Mouse (Mus musculus): Measurements from ENCODE around the gene Atp2b2. TPM values are rescaled to one million over a fixed set of nuclear protein-coding genes. Genes with fewer than 3 reads are reported as not detected.

The Atp2b2 gene
- polyA plus RNA-seq, 1 experiment = not detected

DNA sequence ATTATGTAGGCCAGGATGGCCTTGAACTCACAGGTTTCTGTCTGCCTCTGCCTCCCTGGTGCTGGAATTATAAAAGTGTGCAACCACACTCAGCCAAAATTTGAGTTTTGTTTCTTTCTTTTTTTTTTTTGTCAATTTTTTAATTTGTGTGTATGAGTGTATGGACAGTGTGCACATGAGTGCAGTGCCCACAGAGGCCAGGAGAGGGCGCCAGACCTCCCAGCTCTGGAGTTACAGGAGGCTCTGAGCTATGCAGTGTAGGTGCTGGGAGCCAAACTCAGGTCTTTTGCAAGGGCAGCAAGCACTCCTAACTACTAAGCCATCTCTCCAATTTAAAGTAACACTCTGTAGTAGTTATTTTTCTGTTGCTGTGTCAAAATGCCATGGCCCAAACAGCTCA is 52.4 kb downstream of the Atp2b2 start:
- H3K27ac ChIP-seq (ENCODE audit: insufficient read depth, low read depth, low read length) = no peak overlapping the region
- H3K4me1 ChIP-seq (ENCODE audit: control insufficient read depth, insufficient read depth, low read length) = no peaks in the 10 kb centered on the region
- TF ChIP-seq POLR2A (IDR thresholded peaks at IDR 0.05; ENCODE audit: borderline replicate concordance, low read depth, low read length) = no peak
- TF ChIP-seq CTCF (IDR thresholded peaks at IDR 0.05; ENCODE audit: low read depth, low read length) = no peak
- H3K4me3 ChIP-seq (ENCODE audit: insufficient read depth, low read length) = no peak overlapping the region

DNA sequence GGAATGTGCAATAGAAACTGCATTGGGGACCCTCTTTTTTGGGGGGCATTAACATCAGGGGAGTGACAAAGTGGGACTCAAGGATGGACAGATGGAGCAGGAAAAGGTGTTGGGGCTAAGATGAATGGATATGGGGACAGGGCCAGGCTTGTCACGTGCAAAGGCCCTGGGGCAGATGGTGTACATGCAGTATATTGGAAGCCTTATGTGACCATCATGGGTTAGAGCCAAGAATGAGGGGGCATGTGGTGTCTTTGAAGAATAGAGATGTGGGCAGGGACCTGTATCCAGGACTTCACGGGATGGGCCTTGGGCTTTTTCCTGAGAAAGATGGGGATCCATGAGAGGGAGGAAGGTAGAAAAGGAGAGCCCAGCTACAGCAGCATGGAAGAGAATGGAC is 53.9 kb downstream of the Atp2b2 start:
- H3K4me1 ChIP-seq (ENCODE audit: control insufficient read depth, insufficient read depth, low read length) = no peaks in the 10 kb centered on the region
- no peak overlapping the region for H3K27ac ChIP-seq (ENCODE audit: insufficient read depth, low read depth, low read length)
- H3K4me3 ChIP-seq (ENCODE audit: insufficient read depth, low read length) = no peak overlapping the region
- TF ChIP-seq CTCF (IDR thresholded peaks at IDR 0.05; ENCODE audit: low read depth, low read length) (no peak), POLR2A (IDR thresholded peaks at IDR 0.05; ENCODE audit: borderline replicate concordance, low read depth, low read length) (no peak)

DNA sequence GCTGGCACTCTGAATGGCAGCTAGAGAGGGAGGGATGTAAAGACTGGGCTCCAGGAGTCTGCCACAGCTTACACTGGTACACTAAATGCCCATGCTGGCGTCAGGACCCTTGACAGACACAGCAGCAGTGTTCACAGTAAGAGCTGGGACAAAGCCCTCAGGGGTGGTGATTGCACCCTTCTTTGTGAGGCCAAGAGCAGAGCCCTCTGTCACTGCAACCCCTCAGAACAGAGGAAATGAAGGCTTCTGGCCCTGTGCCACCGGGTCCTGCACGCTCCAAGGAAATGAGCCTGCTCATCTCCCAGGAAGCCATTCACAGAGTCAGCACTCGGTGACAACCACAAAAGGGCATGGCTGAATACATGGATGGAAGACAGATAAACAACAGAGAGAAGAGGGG is 55.7 kb downstream of the Atp2b2 start:
- TF ChIP-seq POLR2A (IDR thresholded peaks at IDR 0.05; ENCODE audit: borderline replicate concordance, low read depth, low read length) = no peak
- TF ChIP-seq CTCF (IDR thresholded peaks at IDR 0.05; ENCODE audit: low read depth, low read length) = no peak
- Histone ChIP-seq H3K4me3 (ENCODE audit: insufficient read depth, low read length) (no peak overlapping the region), H3K4me1 (ENCODE audit: control insufficient read depth, insufficient read depth, low read length) (no peaks in the 10 kb centered on the region), H3K27ac (ENCODE audit: insufficient read depth, low read depth, low read length) (no peak overlapping the region)

DNA sequence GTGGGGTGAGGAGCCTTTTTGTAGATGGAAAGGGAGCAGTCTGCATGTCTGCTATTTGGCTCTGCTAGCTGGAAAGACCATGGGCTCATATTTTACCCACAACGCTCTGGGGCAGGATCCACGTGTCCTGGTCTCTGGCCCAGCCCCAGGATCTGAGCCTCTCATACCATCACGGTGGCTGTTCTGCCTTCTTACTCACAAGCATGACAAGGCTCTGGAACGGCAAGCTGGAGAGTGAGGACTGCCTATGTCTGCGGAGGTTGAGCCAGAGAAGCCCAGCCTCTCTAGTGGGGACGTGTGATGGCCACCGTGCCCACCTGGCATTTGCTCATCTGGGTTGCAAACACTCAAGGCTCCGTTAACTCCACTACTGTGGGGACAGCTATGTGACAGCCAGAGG is 63.7 kb downstream of the Atp2b2 start:
- Histone ChIP-seq H3K4me3 (ENCODE audit: insufficient read depth, low read length) (no peak overlapping the region), H3K4me1 (ENCODE audit: control insufficient read depth, insufficient read depth, low read length) (peaks cover 4% of the 10 kb centered on the region; the same call in 1 of the 2 replicates), H3K27ac (ENCODE audit: insufficient read depth, low read depth, low read length) (no peak overlapping the region)
- TF ChIP-seq CTCF (IDR thresholded peaks at IDR 0.05; ENCODE audit: low read depth, low read length) = no peak
- TF ChIP-seq POLR2A (IDR thresholded peaks at IDR 0.05; ENCODE audit: borderline replicate concordance, low read depth, low read length) = no peak

GRCm38 (mm10) chr6:113978091-113978650 is 64.2 kb downstream of the Atp2b2 start:
- H3K4me1 ChIP-seq (ENCODE audit: control insufficient read depth, insufficient read depth, low read length) = peaks cover 4% of the 10 kb centered on the region; the same call in 1 of the 2 replicates
- H3K4me3 ChIP-seq (ENCODE audit: insufficient read depth, low read length) = no peak overlapping the region
- TF ChIP-seq CTCF (IDR thresholded peaks at IDR 0.05; ENCODE audit: low read depth, low read length) (no peak), POLR2A (IDR thresholded peaks at IDR 0.05; ENCODE audit: borderline replicate concordance, low read depth, low read length) (no peak)
- H3K27ac ChIP-seq (ENCODE audit: insufficient read depth, low read depth, low read length) = no peak overlapping the region

DNA sequence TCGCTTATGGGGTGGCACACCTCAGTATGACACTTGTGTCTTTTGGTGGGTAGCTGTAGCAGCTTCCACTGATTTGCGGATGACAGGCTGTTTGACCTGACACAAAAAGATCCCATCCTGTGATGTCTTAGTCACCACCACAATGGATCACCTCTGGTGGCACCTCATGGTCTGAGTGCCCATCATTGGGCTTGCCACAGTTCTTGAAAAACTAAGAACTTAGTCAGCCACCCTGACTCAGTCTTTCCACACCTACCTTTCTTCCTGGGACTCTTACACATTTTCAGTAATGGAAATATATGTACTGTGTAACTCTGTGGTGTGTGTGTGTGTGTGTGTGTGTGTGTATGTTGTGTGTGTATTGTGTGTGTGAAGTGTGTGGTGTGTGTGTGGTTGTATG is 71.5 kb downstream of the Atp2b2 start:
- no peak overlapping the region for H3K4me3 ChIP-seq (ENCODE audit: insufficient read depth, low read length)
- no peak overlapping the region for H3K27ac ChIP-seq (ENCODE audit: insufficient read depth, low read depth, low read length)
- no peak for TF ChIP-seq CTCF (IDR thresholded peaks at IDR 0.05; ENCODE audit: low read depth, low read length)
- no peak for TF ChIP-seq POLR2A (IDR thresholded peaks at IDR 0.05; ENCODE audit: borderline replicate concordance, low read depth, low read length)
- no peaks in the 10 kb centered on the region for H3K4me1 ChIP-seq (ENCODE audit: control insufficient read depth, insufficient read depth, low read length)

GRCm38 (mm10) chr6:113970464-113970863 is 71.9 kb downstream of the Atp2b2 start:
- TF ChIP-seq CTCF (IDR thresholded peaks at IDR 0.05; ENCODE audit: low read depth, low read length) = no peak
- TF ChIP-seq POLR2A (IDR thresholded peaks at IDR 0.05; ENCODE audit: borderline replicate concordance, low read depth, low read length) = no peak
- Histone ChIP-seq H3K4me3 (ENCODE audit: insufficient read depth, low read length) (no peak overlapping the region), H3K27ac (ENCODE audit: insufficient read depth, low read depth, low read length) (no peak overlapping the region), H3K4me1 (ENCODE audit: control insufficient read depth, insufficient read depth, low read length) (no peaks in the 10 kb centered on the region)

DNA sequence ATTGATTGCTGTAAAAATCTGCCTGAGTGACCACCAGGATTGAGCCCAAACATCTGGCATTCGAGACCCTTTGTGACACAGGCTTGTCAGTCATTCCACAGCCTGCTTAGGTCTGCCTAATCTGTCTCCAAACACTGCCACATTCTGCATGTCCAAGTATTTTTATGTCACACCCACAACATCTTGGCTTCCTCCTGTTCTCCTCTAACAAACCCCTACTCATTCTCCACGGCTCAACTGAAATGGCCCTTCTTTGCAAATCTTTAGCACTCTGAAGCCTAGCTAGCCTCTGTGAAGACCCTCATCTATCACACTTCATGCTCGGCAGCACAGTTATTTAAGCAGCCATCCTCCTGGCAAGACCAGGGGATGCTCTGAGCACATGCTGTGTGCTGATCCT is 72.7 kb downstream of the Atp2b2 start:
- TF ChIP-seq CTCF (IDR thresholded peaks at IDR 0.05; ENCODE audit: low read depth, low read length) (no peak), POLR2A (IDR thresholded peaks at IDR 0.05; ENCODE audit: borderline replicate concordance, low read depth, low read length) (no peak)
- Histone ChIP-seq H3K4me1 (ENCODE audit: control insufficient read depth, insufficient read depth, low read length) (no peaks in the 10 kb centered on the region), H3K4me3 (ENCODE audit: insufficient read depth, low read length) (no peak overlapping the region), H3K27ac (ENCODE audit: insufficient read depth, low read depth, low read length) (no peak overlapping the region)

- H3K4me3 ChIP-seq (ENCODE audit: insufficient read depth, low read length) = no peak overlapping the region
- no peak overlapping the region for H3K27ac ChIP-seq (ENCODE audit: insufficient read depth, low read depth, low read length)
- TF ChIP-seq CTCF (IDR thresholded peaks at IDR 0.05; ENCODE audit: low read depth, low read length) (no peak), POLR2A (IDR thresholded peaks at IDR 0.05; ENCODE audit: borderline replicate concordance, low read depth, low read length) (no peak)
- H3K4me1 ChIP-seq (ENCODE audit: control insufficient read depth, insufficient read depth, low read length) = no peaks in the 10 kb centered on the region
These were observed 79.6 kb downstream of the Atp2b2 start for GRCm38 (mm10) chr6:113962811-113963210.

DNA sequence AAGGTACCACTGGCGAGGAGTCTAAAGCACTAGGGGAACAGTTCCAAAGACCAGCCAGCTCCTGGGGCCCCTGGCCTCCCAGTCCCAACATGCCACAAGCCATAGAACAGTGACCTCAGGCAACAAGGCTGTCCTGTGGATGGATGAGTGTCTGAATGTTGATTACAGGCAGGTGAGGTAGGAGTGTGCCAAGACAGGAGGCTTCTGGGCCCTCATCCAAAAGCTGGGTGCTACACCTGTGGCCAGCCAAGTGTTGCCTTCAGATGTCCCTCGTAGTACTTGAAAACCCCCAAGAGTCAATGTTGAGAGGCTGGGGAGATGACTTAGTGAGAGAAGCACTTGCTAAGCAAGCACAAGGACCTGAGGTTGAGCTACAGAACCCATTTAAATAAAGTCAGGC is 80.8 kb downstream of the Atp2b2 start:
- TF ChIP-seq CTCF (IDR thresholded peaks at IDR 0.05; ENCODE audit: low read depth, low read length) (no peak), POLR2A (IDR thresholded peaks at IDR 0.05; ENCODE audit: borderline replicate concordance, low read depth, low read length) (no peak)
- Histone ChIP-seq H3K4me1 (ENCODE audit: control insufficient read depth, insufficient read depth, low read length) (no peaks in the 10 kb centered on the region), H3K4me3 (ENCODE audit: insufficient read depth, low read length) (no peak overlapping the region), H3K27ac (ENCODE audit: insufficient read depth, low read depth, low read length) (no peak overlapping the region)

GRCm38 (mm10) chr6:113959336-113959735 is 83.1 kb downstream of the Atp2b2 start:
- Histone ChIP-seq H3K27ac (ENCODE audit: insufficient read depth, low read depth, low read length) (no peak overlapping the region), H3K4me3 (ENCODE audit: insufficient read depth, low read length) (no peak overlapping the region), H3K4me1 (ENCODE audit: control insufficient read depth, insufficient read depth, low read length) (no peaks in the 10 kb centered on the region)
- no peak for TF ChIP-seq CTCF (IDR thresholded peaks at IDR 0.05; ENCODE audit: low read depth, low read length)
- no peak for TF ChIP-seq POLR2A (IDR thresholded peaks at IDR 0.05; ENCODE audit: borderline replicate concordance, low read depth, low read length)

Data from bone marrow macrophage, adult 2 months (primary cell).